In the genomic region with DNA sequence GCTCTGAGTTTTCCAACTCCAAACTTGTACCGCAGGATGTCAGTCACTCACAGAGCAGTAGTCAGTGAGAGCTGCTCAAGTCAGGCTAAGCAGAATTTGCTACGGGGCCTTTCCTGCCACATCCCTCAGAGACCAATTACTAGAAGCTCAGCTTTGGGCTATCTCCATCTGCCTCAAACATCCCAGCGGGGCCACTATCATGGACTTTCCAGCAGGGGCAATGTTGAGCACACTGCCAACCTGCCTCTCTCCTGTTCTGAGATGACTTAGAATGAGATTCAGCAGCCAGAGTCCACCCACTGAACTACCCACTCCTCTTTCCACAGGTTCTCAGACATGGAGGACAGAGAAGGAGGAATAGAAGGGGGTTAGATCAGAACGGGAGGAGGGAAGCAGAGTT, we compare ENCODE assay signal across 9 mouse cellular contexts. TPM values are rescaled to one million over a fixed set of nuclear protein-coding genes. Genes with fewer than 3 reads are reported as not detected.
A peak's percentile ranks its signal among the peaks of the same experiment; 100 is the strongest.
DNase-seq lines count a peak whose midpoint lies in the region; ATAC-seq lines count a peak whose summit lies in the region.
"Had no signal": no experiment of that assay in that cellular context is flagged by ENCODE, and none has a peak within 500 bp of the region (broad histone marks: within the 10 kb centered on the region; RNA-seq: fewer than 3 reads in every experiment).

No protein-coding gene starts in this region.

- peak; percentile 54 for ATAC-seq in megakaryocyte-erythroid progenitor cell, adult 5-6 weeks (replicated peaks; ENCODE audit: low FRiP score, low TSS enrichment, poor library complexity, severe bottlenecking)
- ATAC-seq: activated CD4-positive, CD25-positive, alpha-beta regulatory T cell, adult 4 months had no signal

- DNase-seq in kidney, adult 11 months: peak; percentile 38
- no peak for DNase-seq in kidney, postnatal 10 days
- peak; percentile 36 for DNase-seq in CD4-positive helper T cell, adult 2 months (ENCODE audit: low read depth, low spot score)
- peak; percentile 79 for DNase-seq in ZHBTc4 (ENCODE audit: low read depth, low spot score)
- no peak for DNase-seq in layer of hippocampus, adult 18-20 months (ENCODE audit: low spot score in 2 of 2)
- no peak for DNase-seq in layer of hippocampus, adult 11-12 months (ENCODE audit: low spot score)
- DNase-seq in c-Kit-positive CD71-positive TER-119-positive erythroid progenitor cells, embryonic 14.5 days (ENCODE audit: low spot score): no peak

RNA-seq across cellular contexts. Expression of gene Wfikkn1, which starts 5.0 kb away (rescaled TPM):
- total RNA-seq in megakaryocyte-erythroid progenitor cell, adult 5-6 weeks (2014; fragmentation: Nextera tagmentation): 0.87 TPM in 1 of 2 replicates, not detected in the other
- total RNA-seq in megakaryocyte-erythroid progenitor cell, adult 5-6 weeks (2017): 0.19 and 1.4 TPM in 2 replicates
- 1 to 10 TPM; 1.7 to 2.2 TPM for total RNA-seq in layer of hippocampus, adult 18-20 months (2021)

RNA-seq across cellular contexts. Expression of gene Mettl26, which starts 10.8 kb away (rescaled TPM):
- 26.3 and 37.6 TPM in 2 replicates for total RNA-seq in megakaryocyte-erythroid progenitor cell, adult 5-6 weeks (2014; fragmentation: Nextera tagmentation)
- 9.3 and 19.8 TPM in 2 replicates for total RNA-seq in megakaryocyte-erythroid progenitor cell, adult 5-6 weeks (2017)
- 10 to 100 TPM; 36.3 TPM for total RNA-seq in layer of hippocampus, adult 18-20 months (2021)

RNA-seq across cellular contexts. Expression of gene Mcrip2, which starts 17.1 kb away (rescaled TPM):
- total RNA-seq in megakaryocyte-erythroid progenitor cell, adult 5-6 weeks (2014; fragmentation: Nextera tagmentation): 87.4 and 109 TPM in 2 replicates
- 35.6 and 40.8 TPM in 2 replicates for total RNA-seq in megakaryocyte-erythroid progenitor cell, adult 5-6 weeks (2017)
- 10 to 100 TPM; 23.3 to 23.7 TPM for total RNA-seq in layer of hippocampus, adult 18-20 months (2021)

RNA-seq across cellular contexts. Expression of gene Wdr90, which starts 24.3 kb away (rescaled TPM):
- 43.3 and 47.4 TPM in 2 replicates for total RNA-seq in megakaryocyte-erythroid progenitor cell, adult 5-6 weeks (2014; fragmentation: Nextera tagmentation)
- 4.6 and 10.0 TPM in 2 replicates for total RNA-seq in megakaryocyte-erythroid progenitor cell, adult 5-6 weeks (2017)
- total RNA-seq in layer of hippocampus, adult 18-20 months (2021): 10 to 100 TPM; 20.1 to 21.7 TPM

RNA-seq across cellular contexts. Expression of gene Rab40c, which starts 33.9 kb away (rescaled TPM):
- 2.4 and 8.9 TPM in 2 replicates for total RNA-seq in megakaryocyte-erythroid progenitor cell, adult 5-6 weeks (2014; fragmentation: Nextera tagmentation)
- 7.9 and 30.2 TPM in 2 replicates for total RNA-seq in megakaryocyte-erythroid progenitor cell, adult 5-6 weeks (2017)
- total RNA-seq in layer of hippocampus, adult 18-20 months (2021): 10 to 100 TPM; 49.4 to 54.7 TPM

Comparison
In these comparisons a context has a peak if more than half of its experiments do, and no peak if none do; other contexts are left out.
1. DNase-seq: peak in kidney, adult 11 months (single experiment), CD4-positive helper T cell, adult 2 months (single experiment) and ZHBTc4 (single experiment); none in kidney, postnatal 10 days (single experiment), layer of hippocampus, adult 18-20 months (0 of 2), layer of hippocampus, adult 11-12 months (single experiment) and c-Kit-positive CD71-positive TER-119-positive erythroid progenitor cells, embryonic 14.5 days (single experiment).